Mouse (Mus musculus) embryo, embryonic 11.5 days (tissue): ENCODE data around the gene Gm813.
A peak's percentile ranks its signal among the peaks of the same experiment; 100 is the strongest.
"Not testable (repeated sequence)": the region's sequence is repeated elsewhere in the genome, so short reads cannot be mapped to it uniquely, and the experiment has no call there.

Experiments
- DNase-seq: peaks from one replicate; pipeline ENCODE4 v3.0.0-alpha.2; 2012; ENCODE audit warnings: low read depth, low spot score

The Gm813 gene

DNA sequence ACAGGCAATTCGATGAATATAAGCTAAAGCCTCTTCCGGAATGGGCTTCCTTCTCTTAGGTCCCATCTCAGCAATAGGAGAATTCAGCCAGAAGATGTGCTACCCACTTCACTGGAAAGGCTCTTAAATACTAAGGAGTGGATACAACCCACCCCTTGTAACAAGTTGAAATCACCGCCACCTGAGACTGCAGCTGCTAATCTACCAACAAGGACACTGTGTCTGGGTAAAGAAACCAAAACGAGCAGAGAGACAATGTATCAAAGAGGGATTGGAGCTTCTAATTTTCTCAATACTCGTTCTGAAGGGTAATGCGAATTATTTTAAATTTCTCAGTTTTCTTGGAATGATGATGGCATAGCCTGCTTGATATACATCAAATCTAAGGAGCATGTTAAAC lies at the start of gene Gm813:
TSS of gene Gm813 (minus strand) at position 101 of the 400 bp plus-strand sequence.
- no peak for DNase-seq

DNA sequence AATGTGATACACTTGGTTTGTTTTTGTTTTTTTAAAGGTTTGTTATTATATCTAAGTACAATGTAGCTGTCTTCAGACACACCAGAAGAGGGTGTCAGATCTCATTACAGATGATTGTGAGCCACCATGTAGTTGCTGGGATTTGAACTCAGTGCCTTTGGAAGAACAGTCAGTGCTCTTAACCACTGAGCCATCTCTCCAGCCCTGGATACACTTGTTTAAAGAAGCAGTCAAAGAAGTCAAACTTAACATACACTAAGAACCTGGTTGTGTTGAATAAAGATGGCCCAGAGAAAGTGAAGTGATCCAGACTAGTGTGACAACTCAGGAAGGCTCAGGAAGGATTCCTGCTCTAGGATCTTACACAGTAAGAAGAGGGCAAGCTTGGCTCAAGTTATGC lies 48.4 kb upstream of the Gm813 start:
- not testable (repeated sequence) for DNase-seq

DNA sequence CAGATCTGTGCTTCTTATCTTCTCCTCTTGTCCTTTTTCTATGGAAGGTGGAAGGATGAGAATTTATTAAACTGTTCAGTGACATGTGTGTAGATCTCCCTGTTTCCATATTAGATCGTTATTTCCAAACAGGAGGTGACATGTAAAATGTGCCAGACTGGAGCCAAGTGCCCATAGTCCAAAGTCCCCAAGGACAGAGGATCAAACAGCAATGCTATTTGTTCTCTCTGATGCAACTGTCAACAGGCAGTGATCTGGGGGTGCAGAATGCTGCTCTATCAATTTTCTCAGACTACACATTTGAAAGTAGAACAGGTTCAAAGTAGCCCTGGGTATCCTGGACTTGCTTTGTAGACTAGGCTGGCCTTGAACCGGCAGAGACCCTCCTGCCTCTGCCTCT lies 47.0 kb upstream of the Gm813 start:
- no peak for DNase-seq

DNA sequence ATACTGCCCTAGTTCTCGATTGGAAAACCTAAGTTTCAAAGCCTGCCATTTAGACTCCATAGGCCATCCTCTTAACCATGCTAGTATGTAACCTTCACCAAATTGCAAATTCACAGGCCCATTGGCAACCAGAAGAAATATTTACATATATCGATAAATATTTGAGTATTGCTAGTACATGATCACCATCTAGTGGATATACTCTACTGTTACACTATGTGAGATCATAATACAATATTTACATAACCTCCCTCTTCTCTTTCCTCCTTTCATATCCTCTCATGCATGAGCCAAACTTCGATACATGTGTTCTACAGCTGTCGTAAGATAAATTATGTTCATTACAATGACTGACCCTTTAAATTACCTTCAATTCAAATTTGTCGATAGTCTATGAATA lies 46.2 kb upstream of the Gm813 start:
- no peak for DNase-seq

DNA sequence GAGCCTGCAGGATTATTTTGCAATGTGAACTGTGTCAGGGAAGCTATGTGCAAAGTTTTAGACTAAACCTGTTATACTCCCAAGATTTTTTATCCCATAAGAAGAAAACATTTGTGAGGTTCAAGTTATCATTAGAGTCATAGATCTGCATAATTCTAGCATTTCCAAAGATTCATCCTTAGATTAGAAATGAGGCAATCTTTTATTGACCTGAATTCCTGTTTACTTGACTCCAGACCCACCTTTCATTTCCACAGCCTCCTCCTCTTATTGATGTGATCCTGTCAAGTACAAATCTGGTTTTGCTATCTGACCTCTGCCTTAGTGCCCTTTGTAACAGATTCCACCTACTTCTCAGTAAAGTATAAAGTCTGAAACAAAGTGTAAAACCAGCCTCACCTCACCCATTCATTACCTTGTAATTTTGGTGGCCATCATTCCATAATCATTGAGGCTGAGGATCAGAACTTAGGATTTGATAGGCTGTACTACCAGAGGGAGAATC lies 45.6 kb upstream of the Gm813 start:
- DNase-seq: no peak

DNA sequence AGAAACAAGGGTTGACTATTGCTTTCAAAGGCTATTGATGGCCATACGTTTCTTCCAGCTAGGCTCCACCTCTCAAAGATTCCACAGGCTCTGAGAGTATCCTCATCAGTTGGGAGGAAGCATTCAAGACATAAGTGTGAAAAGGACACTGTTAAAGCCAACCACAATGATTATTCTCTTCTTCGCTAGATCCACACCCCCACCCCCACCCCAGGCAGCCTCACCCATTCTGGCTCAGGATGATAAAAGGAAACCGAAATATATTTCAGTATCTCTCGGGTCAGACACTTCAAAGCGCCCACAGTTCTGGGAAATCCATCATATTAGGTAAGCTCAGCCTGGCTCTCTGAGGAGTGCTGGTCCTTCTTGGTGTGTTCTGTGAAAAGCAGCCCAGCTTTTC lies 45.0 kb upstream of the Gm813 start:
- DNase-seq: no peak

DNA sequence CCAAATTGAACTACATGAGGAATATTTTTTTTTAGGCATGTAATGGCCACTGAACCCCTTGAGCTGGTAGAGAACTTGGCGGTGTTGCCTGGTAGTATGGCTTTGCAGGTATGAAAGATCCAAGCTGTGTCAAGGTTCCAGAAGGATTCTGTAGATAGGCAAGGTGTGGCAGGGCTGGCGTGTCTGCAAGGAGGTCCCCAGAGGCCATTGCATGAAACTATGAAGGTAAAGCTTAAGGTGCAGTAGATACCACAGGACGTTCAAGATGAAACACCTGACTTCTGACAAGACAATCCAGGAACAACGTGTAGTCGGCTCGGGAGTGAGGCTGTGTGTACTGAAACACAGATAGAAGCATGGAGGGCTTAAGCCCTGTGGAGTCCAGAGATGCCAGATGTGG lies 41.9 kb upstream of the Gm813 start:
- DNase-seq: no peak

DNA sequence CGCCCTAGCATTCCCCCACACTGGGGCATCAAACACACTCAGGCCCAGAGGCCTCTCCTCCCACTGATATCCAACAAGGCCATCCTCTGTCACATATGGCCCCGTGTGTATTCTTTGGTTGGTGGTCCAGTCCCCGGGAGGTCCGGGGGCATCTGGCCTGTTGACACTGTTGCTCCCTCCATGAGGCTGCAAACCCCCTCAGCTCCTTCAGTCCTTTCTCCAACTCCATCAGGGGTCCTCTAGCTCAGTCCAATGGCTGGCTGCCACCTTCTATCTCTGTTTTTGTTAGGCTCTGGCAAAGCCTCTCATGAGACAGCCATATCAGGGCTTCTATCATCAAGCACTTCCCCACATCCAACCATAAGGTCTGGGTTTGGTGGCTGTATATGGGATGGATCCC lies 39.7 kb upstream of the Gm813 start:
- no peak for DNase-seq

DNA sequence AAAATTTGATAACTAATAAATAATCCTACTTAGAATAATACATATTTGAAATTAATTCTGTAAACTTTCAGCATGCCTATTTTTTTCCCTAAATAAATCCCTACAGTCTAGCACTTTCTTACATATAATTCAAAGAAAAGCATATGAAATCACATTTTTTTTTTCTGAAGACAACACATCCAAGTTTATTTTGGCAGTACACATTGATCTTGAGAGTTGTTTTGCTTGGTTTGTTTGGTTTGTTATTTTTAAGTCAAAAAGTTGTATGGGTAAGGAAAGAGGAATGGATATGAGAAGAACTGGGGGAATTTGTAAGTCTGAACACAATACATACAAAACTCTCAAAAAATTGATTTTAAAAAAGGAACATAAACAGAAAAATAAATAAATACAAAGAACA lies 39.0 kb upstream of the Gm813 start:
- no peak for DNase-seq

DNA sequence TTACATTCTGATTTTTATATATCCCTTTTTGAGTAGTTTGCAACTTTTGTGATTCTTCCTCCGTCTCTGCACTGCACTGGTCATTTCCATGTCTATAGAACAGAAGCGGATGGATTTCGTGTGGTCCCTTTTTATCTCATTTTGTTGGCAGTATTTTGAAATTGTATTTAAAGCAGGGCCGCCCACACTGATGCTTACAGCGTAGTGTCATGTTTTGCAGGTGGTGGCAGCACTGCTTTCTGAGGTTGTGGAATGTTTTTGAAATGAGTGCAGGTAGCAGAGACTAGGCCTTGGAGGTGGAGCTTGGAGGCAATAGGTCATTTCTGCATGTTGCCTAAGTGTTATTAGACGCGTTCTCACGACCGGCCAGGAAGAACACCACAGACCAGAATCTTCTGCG lies 33.2 kb upstream of the Gm813 start:
- no peak for DNase-seq

DNA sequence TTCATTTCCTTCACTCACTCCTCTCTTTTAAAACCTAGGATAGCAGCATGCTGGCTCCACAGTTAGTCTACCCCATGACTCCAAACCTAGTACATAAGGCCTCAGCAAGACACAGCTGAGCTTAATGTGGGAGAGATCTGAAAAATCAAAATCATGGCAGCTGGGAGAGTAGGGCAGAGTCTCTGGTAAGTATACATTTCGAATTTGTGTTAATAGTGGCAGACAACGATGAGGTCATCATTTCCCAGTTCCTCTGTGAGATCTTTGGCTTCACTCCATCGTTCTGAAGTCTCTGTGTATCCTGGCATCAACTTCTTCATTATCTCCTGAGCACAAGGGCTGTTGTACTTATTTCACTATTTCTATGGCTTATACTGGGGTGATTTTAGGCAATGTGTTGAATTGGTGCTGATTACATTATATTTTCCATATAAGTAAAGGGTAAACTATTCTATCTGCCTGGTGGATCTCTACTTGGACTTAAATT lies 22.0 kb upstream of the Gm813 start, which contains the start of gene E330017A01Rik:
TSS of gene E330017A01Rik (minus strand) at position 51 of the 487 bp plus-strand sequence.
- DNase-seq: no peak

DNA sequence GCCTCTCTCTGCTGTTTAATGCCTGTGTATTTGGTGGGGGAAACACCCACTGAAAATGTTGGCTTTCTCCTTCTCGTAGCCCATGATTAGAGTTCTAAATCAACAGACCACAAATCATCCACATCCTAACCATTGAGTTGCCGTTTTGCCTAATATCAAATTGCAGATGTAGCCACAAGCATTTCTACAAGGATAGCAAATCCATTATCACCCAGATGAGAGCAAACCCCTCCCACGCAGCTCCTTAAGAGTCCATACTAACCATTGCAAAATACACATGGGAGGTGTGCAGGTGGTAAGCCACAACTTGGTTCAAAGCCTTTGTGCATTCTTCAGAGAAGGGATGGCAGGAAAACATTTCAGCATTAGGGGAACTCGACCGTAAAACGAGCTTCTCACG lies 21.2 kb upstream of the Gm813 start:
- no peak for DNase-seq

DNA sequence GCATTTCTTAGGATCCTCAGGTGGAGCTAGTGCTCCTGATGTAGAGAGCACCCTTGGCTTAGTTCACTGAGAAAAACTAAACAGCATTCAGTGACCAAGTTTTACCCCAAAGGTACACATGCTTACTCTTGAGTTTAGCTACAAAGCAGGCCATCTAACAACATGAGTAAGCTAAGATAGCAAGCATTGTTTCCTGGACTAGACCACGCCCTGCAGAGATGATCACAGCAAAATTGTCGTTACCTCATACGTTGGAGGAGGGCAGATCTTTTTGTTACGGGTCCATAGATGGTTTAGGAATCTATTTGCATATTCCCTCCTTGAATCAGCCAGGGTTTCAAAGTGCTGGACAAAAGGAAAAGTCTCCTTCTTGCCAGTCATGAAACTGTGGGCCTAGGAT lies 20.7 kb upstream of the Gm813 start:
- DNase-seq: no peak

DNA sequence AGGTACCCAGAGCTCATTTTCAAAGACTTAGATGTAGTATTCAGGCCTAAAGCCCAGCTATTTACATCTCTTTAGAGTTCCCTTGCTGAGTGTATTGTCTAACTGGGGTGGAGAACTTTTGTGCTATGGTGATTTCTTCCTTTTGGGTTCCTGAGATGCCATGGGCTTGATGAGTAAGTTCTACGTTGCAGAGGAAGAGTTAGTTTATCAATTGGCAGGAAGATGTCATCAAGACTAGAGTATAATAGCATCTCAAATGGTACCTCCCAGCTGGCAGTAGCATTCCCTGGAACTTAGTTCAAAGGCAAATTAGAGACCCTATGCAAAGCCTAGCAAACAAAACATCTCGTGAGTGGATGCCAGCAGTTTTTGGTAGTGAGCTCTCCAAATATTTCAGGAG lies 19.1 kb upstream of the Gm813 start:
- DNase-seq: no peak

DNA sequence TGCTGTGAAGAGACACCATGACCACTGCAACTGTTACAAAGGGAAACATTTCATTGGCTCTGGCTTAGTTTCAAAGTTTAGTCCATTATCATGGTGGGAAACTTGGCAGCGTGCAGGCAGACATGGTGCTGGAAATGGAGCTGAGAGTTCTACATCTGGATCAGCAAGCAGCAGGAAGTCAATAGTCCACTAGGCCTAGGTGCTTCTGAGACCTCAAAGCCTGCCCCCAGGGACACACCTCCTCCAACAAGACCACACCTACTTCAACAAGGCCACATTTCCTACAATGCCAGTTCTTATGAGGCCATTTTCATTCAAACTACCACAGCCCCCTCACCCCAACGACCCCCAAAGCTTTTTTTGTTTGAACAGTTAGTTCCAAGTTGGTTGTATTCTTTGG lies 13.0 kb upstream of the Gm813 start:
- no peak for DNase-seq

DNA sequence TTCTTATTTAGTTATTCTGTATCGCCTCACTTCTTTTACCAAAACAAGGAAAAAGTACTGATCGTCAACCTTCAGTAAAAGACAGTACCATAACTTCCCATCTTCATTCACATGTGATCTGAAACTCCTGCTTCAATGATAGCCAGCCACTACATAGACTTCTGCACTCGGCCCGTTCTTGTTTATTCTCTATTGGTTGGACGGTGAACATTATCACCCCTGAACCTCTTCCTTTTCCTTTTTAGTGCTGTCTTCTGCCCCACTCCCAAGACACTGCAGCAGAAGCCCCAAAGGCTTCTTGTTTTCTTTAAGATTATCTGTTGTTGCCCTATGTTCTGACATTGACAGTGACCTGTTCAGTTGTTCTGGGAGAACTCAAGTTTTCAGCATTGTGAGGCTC lies 12.2 kb upstream of the Gm813 start:
- no peak for DNase-seq

DNA sequence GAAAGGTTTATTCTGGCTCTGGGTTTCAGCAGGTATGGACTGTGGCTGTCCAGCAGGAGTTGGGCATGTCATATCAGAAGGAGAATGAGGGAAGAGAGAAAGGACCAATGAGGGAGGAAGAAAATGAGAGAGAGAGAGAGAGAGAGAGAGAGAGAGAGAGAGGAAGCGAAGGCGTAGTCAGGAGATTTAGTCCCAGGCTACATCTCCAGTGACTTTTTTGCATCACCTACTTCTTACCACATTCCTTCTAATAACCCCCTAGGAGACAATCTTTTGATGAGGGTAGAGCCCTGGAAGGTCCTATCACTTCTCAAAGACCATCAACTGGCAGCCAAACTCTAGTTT lies 11.5 kb upstream of the Gm813 start:
- no peak for DNase-seq

DNA sequence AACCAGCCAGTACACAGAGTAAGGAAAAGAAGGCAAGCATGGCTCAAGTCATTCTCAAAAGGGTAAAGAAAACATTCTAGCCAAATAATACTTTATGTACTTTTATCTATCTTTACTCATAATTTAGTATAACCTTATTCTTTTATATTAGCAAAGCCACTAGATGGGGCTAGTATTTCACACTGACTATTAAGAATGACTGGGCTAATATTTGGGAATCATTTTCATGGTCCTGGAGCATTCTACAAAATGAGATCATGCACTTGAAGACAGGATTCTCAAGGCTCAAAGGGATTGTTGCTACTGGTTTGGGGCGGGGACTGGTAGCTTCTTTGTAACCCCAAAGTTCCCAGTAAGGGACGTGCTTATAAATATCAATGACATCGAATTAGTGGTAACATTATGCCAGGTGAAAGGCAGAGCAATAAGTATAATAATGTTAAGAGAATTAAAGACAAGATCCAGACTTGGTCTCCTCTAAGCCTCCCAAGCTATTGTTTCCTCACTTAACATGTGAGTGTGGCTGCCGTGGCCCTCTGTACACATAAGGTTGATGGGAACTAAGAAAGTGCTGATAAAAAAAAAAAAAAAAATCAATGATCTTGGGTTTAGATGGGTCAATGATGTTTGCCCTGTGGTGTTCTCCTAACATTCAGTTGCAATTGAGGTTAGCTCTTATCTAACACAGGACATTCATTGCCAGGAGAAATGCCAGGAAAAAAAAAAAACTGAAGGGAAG lies 11.0 kb upstream of the Gm813 start:
- DNase-seq: no peak

DNA sequence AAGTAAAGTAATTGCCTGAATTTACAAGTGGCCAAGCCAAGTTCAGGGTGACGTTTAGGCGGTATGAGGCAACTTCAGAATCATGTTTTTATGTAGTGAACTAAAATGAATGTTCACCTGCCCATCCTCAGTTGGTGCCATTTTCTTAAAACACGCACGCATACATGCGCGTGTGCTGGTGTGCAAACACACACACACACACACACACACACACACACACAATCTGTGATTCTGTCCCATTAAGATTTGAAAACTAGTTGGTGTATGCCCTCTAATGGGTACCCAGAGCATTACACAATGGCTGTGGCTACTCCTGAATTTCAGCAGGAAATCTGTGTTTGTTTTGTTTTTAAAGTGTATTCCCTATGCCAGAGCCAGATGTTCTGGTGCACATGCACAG lies 7.2 kb upstream of the Gm813 start:
- DNase-seq: no peak

DNA sequence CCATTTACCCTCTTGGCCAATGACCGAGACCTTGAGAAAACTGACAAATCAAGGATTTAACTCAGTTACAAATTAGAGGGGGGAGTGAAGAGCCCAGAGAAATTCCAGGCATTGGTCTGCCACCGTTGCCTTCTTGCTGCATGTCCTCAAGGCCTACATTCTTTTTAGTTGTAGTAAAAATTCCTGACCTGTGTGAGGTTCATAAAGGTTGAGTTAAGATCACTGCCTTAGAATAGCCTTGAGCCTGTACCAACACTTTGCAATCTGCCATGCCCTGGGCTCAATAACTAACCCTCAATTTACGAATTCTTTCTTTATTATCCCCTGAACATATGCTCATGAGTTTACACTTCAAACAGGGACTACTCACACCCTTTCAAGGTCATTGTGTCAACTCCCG lies 6.3 kb upstream of the Gm813 start:
- DNase-seq: no peak

DNA sequence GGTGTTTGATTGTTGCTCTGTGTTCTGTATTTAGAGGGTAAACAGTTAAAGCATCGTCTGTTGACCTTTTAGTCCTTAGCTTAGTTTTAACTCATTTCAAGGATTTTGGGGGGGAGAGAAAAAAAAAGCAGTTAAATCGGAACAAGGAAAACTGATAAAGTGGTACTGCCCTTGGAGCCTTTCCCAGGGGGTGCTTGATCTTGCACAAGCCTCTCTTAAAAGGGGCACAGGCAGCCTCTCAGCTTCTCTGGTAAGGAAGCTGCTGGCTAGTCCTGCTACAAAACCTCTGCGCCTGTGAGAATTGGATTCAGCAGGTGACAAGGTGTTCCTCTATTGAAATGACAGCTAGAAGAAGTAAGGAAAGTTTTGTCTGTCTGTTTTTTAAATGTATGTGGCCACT lies 5.6 kb upstream of the Gm813 start:
- no peak for DNase-seq

DNA sequence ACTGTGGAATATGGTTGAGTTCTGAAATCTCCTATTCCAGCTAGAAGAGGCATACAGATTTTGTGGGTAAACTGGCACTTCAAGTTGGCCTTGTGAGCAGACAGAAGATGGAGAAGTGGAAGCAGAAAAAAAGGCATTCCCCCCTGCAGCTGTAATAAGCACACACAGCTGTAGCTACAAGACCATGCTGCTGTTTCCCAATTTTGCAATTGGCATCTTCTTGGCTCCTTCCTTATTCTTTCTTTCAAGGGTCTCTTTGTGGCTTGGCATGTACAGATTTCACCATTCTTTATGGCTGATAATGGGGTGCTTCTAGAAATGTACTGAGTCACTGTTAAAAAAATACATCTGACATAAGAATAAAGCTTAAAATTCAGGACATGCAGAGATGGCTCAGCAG lies 568 bp upstream of the Gm813 start:
- no peak for DNase-seq

DNA sequence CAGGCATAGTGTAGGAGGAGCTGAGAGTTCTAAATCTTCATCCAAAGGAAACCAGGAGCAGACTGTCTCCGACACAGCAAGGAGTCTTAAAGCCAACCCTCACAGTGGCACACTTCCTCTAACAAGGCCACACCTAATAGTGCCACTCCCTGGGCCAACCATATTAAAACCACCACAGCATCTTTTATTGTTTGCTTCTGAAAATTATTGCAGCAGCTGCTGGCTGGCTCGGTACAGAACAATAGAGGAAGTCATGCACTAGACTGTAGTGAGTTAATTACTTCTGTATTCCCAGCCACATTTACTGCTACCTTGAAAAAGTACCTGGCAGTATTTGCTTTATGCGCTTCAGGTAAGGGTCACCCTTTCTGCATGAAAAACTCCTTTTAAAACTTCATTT lies 3.8 kb downstream of the Gm813 start:
- no peak for DNase-seq

DNA sequence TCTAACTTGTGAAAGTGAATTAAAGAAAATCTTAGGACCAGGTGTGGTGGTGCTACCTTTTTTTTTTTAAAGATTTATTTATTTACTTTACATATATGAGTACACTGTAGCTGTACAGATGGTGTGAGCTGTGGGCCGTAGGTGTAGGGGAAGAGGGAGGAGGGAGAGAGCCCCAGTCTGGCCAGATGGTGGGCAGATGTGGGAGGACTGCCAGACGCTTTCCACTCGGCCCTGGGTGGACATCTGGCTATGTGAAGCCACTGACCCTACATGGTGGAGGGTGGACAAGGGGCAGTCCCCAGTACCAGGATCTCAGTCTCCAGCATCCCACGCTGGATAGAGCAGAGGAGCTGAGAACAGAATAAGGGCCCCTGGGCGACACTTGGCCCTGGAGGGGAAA lies 9.7 kb downstream of the Gm813 start:
- DNase-seq: peak; percentile 4
